Mouse (Mus musculus) CH12F3 (cell line): ENCODE measurements at regions not wholly inside any gene's neighbourhood (a gene's known extent, or its start where the extent isn't known, plus 50 kb on each side); places are given as distances from the start of the nearest gene placed in this dataset.

Experiments used
- in situ Hi-C: fragments of 300-500 bp; cut with MboI; formaldehyde crosslinking; loops from 2 replicates; pipeline ENCODE4 v1.14.3; 2020; ENCODE audit warnings: low sequenced_read_pairs

DNA sequence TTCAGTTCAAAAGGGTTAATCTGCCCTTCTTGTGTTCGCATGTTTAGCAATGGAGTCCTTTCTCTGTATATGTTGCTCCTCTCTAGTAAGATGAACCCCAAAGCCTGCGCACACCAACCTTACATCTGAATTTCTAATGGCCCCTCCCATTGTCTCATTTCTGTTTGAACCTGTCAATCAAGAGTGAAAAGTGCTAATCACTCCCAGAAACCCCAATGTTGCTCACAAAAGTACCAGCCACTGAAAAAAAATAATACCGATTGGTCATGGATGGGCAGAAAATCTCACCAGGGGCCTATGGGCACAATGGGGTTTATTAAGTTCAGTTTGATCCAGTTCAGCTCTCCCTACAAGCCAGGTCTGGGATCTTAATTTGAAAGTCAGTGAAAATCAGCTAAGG is 302.1 kb upstream of the Adgrl2 start:
- in situ Hi-C loops, result no loop called here

DNA sequence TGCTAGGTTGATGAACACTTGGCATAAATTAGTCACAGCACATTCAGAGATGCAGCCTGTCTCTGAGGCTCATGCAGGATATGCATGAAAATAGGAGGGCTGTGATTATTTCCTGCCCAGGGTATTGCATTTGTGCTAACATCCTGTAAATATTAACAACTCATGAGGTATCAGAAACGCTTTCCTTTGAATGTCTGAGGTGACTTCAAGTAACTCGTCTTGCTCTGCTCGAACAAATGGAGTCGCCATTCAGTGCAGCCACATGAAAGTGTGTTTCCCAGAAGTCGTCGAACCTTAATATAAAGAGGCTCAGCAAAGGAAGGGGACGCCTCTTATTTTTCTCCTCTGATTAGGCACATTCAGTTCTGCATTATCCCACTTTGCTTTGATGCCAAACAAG is 301.1 kb upstream of the Adgrl2 start:
- in situ Hi-C loops, result no loop called here

DNA sequence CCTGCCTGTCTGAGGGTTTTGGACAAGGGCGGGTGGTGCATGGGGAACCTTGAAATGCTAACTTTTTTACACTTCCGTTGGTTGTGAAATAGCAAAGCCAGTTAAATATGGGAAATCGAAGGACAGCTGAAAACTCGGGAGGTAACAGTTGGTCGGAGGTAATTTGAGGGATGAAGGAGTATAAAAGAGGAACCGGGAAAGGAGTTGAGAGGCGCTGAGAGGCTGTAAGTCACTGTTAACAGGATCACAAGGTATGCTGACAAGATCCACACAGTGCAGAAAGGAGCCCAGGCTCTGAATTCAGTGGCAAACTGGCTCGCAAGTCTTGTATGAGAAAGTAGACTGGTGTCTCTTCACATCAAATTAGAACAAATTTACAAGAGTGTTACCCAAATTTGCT is 299.9 kb upstream of the Adgrl2 start:
- in situ Hi-C loops, result no loop called here

DNA sequence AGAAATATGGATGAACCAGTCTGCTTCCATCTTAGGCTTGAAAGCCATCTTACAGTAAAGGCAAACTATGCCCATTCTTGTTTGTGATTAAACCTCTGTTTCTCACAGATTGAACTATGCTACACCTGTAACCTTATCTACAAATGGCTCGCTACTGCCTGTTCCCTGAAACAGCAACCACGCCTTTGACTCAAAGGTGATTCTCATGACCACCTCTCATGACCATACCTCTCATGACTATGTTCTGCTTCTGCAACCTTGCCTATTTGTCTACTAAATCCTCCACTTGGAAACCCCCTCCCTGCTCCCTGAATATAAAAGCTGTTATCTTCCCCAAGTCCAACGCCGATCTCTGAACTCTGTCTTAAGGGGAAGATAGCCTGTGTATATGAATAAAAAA is 296.7 kb upstream of the Adgrl2 start:
- in situ Hi-C loops, result no loop called here

DNA sequence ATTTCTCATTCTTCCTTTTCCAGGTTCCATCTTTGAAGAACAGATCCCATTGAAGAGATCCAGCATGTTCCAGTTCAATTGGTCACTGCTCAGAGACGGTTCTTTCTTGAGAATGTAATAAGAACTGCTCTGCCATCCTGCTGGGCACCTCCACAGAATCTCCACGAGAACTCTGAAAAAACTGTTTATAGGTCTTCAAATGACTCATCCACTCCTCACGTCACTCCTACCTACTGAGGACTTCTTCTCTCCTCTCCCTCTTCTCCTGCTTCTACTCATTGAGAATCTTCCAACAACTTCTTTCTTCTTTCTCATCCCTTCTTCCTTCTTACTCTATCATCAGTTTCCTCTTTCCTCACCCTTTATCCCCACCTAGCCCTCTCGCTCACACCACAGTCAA is 294.6 kb upstream of the Adgrl2 start:
- in situ Hi-C loops, result no loop called here

DNA sequence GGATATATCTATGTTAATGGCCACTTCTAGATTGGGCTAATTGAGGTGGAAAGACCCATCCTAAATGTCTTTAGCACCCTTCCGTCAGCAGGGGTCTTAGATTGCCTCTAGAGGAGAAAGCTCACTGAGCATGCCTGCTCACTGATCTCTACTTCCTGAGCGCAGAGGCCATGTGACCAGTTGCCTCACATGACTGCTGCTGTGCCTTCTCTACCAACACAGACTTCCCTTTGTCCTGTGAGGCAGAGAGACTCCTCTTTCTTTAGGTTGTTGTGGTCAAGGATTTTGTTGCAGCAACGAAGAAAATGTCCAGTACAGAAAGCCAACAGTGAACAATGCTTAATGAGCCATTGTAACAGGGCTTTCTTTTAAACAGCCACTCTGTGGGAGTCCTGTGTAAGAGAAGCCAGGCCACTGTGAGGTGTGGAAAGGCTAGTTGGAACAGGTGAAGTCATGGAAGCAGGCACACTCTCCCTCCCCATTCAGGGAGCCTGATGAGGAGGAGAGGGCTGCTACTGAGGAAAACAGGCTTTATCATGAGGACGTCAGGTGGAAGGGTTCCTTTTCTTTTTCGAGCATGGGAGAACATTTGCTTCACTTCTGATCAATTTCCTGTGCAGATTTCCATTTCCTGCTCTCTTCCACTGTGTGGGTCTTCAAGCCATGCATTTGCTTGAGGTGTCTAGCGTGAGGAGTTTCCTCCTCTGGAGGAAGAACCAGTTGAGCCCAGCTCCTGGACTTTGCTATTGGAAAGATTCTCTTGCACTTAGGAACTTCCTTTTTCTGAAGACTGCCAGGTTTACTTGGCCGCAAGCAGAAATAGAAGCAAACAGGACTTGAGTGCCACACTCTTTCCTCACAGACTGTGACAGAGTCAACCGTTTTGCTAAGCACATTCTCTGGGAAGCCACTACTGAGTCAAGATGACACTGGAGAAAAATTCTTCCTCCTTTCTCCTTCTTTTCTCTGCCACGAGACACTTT is 290.7 kb upstream of the Adgrl2 start:
- in situ Hi-C loops, result no loop called here

DNA sequence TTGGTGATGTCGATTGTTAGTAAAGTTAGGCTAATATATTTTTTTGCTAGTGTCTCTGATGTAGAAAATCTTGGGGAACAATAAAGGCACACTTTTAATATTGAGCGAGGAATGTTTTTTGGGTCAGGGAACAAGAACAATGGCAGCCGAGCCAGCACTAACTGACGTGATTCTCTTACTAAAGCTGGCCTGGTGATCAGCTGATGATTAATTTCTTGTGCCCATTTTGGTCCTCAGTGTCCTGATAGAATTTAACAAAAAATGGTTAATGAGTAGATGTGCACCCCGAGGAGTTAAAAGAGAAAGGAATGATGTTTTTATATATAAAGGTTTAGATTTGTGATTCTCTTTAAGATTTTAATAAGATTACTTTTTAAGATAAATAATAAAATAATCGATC is 289.0 kb upstream of the Adgrl2 start:
- in situ Hi-C loops, result no loop called here

DNA sequence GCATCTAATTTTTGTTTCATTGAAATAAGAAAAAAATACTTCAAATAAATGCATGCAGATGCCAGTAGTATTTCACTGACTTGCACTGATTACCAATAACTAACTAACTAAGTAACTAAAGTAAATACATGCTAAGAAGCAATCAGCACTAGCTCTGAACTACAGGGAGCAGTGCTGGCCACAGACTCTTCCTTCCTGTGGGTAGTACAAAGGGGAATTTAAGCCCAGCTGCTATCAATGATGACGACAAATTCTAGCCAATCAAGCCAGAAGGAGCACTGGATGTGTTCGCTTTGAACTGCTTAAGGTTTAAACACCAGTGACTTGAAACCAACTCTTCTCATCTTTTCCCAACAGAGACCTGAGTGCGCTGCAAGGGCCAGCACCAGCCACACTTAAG is 287.5 kb upstream of the Adgrl2 start:
- in situ Hi-C loops, result no loop called here

DNA sequence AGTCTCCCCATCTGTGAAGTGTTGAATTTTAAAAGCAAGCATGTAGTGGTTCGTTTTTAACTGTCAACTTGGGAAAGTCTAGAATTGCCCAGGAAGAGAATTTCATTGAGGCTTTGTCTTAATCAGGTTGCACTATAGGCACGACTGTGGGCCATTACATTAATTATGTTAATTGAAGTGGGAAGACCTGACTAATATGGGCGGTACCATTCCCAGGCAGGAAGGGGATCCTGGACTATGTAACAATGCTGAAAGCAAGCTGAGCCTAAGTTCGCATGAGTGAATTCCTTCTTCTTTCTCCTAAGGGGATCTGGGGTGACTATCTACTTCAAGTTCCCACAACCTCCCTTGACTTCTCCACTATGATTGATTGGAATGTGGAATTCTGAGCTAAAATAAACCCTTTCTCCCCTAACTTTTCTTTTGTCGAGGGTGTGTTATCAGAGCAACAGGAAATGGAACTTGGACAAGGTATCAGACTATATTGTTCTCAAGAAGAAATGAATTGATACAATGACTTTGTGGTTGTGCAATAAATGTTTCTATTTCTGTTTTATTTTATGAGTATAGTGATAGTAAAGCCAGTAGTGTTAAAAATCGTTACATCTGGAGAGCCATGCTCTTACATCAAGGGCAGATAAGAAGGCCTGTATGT is 285.2 kb upstream of the Adgrl2 start:
- in situ Hi-C loops, result no loop called here

DNA sequence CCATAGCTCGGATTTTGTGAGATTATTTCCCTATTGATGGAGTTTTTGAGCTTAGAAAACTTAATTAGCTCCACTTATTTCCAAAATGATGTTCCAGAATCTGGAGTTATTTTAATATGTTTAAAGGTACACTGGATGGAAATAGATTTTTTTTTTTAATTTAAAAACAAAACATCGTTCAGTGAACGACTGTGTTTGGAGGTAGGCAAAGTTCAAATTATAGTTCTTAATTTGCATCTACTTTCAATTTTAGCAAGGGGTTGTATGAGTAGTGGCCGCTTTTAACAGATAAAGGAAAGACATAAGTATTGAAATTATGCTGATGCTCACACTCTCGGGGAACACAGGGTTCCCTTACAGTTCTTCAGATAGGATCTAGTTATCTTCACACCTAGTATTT is 284.6 kb upstream of the Adgrl2 start:
- in situ Hi-C loops, result no loop called here

DNA sequence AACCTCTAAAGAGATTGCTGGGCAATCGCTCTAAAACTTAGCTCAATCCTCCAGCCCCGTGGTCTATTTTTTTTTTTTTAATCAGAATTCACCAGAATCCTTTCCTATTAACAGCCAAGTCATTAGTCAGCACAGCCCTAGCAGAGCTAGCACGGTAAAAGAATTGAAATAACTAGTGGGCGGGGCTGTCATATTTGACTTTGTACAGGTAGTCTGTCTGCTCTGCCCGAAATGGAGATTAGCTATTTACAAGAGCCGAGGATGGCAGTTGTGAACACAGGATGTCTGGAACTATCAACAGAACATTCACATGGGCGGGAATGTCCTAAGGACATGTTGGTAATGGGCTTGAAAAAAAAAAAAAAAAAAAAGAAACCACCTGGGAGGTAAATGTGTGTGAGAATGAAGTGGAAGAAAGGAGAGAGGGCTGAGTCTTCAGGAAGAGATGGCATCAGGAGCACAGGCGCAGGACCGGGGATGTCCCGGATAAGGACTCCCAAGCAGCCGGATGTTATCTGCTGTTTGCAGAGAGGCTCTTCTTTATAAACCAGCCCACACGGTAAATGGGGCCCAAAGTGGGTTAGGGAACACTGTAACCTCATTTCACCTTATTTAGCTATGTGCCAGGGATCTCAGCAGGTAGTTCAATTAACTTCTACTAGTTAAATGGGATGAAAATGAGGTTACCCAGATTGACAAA is 283.8 kb upstream of the Adgrl2 start:
- in situ Hi-C loops, result no loop called here

DNA sequence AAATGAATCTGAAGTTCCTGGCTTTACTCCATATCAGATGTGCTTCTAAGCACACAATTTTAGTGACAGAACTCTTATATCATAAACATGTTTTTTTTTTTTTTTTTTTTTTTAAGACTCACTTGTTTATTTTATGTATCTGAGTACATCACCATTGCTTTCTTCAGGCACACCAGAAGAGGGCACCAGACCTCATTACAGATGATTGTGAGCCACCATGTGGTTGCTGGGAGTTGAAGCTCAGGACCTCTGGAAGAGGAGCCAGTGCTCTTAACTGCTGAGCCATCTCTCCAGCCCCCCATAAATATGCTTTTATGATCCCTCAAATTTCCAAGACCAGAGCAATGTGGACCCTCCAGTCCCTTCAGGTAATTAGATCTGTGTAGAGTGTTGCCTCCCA is 280.1 kb upstream of the Adgrl2 start:
- in situ Hi-C loops, result no loop called here

DNA sequence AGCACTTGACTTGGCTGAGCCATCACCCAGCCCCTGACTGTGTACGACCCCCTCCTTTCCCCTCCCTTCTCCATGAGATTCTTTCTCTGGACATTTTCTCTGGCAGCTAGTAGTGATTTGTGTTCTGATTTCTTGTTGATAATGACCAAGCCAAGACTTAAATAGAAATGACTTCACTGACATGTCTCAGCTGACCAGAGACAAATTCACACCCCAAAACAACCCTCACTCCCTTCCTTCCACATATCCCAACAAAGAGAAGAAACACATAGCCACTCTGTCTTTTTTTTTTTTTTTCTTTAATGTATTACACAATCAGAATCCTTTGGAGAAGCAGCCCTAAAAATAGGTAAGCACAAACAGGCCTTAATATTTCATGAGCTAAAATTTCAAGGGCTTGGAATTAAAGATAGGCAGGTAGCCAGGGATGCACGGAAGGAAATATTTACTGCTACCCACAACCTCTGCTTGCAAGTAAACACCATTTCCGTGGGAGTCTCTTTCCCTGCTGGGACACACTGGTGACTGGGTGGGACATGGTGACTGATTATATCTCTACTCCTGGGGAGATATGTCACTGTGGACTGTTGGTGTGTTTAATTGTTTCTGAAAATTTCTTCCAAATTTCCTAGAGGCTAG is 272.1 kb upstream of the Adgrl2 start:
- in situ Hi-C loops, result no loop called here

DNA sequence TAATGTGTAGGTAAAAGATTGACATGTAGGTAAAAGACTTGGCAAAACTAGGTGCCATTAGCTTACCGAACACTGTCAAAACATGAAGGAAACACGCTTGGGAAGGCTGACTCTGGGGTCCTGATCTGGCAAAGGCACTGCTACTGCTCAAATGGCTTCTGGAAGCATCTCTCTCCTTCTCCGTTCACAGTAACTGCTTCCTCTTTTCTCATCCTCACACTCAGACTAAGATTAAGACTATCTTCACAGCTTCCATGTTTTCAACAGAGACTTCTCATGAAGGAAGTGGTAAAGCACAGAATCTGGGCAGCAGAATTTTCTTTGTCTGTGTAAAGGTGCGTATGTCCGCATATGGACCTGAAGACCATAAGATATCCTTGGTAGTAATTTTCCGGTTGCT is 271.4 kb upstream of the Adgrl2 start:
- in situ Hi-C loops, result no loop called here

DNA sequence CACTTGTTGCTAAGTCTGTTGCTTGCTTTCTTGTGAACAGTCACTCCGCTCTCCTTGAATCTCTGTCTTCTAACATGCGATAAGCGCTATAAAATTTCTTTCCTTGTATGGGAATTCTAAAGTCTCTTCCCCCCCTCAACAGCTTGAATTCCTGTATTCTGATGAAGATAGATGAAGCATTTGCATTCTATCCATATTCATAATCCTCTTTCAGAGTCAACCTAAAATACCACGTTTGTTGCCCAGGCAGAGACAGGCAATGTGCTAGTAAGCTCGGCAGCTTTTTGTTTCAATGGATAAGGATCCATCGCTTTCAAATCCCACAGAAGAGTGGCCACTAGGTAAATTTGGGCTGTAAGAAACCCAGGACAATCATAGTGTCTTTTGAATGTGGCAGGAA is 268.5 kb upstream of the Adgrl2 start:
- in situ Hi-C loops, result no loop called here

DNA sequence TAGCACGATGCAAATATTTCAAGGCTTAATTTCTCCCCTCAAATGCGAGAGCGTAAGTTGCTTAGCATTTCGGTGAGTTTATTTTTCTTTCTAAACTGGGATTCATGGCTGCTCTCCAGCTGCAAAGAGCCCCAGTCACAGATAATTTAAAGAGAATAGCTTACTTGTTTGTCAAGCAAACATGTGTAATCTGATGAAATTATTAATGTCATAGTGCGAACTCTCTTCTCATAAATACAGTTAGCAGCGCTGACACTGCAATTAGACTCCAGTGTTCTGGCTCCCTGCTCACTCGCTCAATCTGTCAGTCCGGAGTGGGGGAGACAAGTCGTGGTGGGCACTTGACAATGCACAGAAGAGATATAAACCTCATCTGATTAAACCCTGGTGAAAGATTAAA is 266.5 kb upstream of the Adgrl2 start:
- in situ Hi-C loops, result no loop called here

DNA sequence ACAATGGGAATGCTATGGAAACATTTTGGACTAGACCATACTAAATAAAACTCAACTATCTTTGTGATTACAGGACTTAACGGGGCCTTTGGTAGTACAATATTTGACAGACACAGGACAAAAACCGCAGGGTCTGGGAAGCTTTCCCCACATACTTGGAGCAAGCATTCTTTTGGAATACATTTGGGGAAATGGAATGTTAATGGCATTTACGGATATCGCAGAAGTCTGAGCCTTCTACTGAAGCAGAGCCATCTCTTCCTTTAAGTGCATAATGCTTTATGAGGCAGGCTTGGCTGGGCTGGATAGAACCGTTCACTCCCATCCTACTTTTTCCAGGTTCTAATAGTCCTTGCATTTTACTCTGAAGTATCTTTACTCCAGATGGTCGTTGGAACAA is 262.7 kb upstream of the Adgrl2 start:
- in situ Hi-C loops, result no loop called here

DNA sequence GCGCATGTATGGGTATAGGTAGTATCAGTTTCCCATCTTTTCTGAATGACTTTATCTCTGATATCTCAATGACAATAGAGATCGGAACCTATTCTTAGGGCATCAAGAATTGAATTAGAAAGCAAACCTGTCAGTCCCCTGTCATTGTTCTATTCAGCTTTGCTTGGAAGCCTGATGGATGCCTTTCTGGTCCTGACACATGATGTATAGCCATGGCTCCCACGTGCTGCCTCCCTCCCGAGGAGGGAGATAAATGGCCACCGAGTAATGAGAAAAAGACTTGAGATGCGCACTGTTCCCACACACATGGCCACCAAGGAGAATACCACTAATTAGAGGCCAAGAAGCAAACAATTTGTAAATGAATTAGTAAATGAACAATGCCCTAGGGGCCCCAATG is 261.8 kb upstream of the Adgrl2 start:
- in situ Hi-C loops, result no loop called here

DNA sequence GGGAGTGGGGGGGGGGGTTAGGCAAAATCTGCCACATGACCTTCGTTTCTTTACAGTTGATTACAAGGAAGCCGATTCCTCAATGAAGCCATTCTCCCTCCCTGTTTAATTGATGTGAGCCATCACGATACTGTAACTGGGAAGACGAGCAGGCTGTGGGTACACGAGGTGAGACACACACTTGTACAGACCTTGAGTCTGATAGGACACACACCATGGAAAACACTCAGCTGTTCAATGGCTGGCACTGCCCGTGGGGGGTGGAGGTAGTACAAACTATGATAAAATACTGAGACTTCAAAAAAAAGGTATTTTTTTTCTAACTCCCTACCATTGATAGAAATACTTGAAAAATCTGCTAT is 257.3 kb upstream of the Adgrl2 start:
- in situ Hi-C loops, result no loop called here

DNA sequence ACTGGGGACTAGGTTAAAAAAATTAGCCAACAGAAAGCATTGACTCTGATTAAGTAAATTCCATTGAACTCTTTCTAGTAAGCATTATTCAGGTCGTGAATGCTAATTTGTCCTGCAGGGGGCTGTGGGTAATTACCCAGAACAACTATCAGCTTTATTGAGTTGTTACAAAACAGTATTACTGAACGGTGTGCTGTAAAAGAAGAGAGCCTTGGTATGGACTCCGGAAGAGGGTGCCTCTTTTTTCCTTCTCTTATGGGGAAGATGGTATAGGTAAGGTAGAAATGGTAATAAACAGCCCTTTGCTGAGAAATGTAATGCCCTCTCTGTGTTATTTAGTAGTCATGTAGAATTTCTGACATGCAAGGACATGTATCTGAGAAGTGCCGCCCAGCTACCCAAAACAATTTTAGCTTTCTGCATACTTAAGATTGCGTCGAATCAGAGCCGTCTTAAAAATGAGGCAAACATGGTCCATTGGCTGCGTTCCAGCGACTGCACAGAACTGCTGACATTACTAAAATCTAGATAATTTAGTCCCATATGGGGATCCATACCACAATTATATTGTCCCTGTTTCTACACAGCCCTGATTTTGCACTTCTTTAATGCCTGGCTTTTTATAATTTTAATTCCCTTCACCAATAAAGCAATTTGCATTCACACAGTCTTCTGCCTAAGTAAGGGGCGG is 256.7 kb upstream of the Adgrl2 start:
- in situ Hi-C loops, result no loop called here

DNA sequence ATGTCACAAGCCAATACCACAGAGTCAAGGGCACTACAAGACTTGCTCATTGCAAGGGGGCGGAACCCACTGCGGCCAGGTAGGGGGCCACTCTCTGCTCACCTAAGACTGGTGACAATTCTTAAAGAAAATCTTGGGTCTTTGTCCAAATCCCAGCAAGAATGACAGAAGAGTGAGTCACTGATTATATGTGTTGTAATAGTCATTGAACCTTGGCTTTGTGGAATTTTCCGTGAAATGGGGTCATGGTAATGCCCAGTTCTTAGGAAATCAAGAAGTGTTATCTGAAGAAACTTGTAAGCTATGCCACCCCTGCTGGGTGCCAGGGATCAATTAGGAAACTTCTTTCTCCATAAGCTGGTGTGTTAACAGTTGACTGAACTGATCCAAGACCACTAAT is 249.3 kb upstream of the Adgrl2 start:
- in situ Hi-C loops, result no loop called here
